Mouse (Mus musculus) lung, embryonic 16.5 days (tissue): ENCODE data around the gene Vps37c. TPM values are rescaled to one million over a fixed set of nuclear protein-coding genes. Genes with fewer than 3 reads are reported as not detected.

Experiments
- ATAC-seq: fragments of 200-750 bp; cut with Nextera tagmentation; 2 replicates; pipeline ENCODE4 v1.8.0; 2017; ENCODE audit warnings: low read depth, mild to moderate bottlenecking, moderate library complexity
- H3K27ac ChIP-seq: fragments of 300-500 bp; sonication (generic); 2 replicates; pipeline ENCODE4 v1.5.1; 2014; ENCODE audit warnings: mild to moderate bottlenecking, control low read depth, low read length
- H3K27me3 ChIP-seq: fragments of 300-500 bp; sonication (generic); 2 replicates; pipeline ENCODE4 v1.6.1; 2014; ENCODE audit warnings: low read depth, low read length, mixed read lengths; ENCODE audit not compliant: control insufficient read depth, insufficient read depth
- H3K36me3 ChIP-seq: fragments of 300-500 bp; sonication (generic); 2 replicates; pipeline ENCODE4 v1.6.1; 2014; ENCODE audit warnings: low read length; ENCODE audit not compliant: control insufficient read depth, insufficient read depth
- H3K4me1 ChIP-seq: fragments of 300-500 bp; sonication (generic); replicated peaks from 2 replicates; pipeline ENCODE4 v1.6.1; 2014; ENCODE audit warnings: low read length, mixed read lengths; ENCODE audit not compliant: control insufficient read depth, insufficient read depth
- H3K4me2 ChIP-seq: fragments of 300-500 bp; sonication (generic); 2 replicates; pipeline ENCODE4 v1.6.1; 2014; ENCODE audit warnings: low read depth, low read length, control low read depth
- H3K4me3 ChIP-seq: fragments of 300-500 bp; sonication (generic); 2 replicates; pipeline ENCODE4 v1.5.1; 2014; ENCODE audit warnings: mild to moderate bottlenecking, low read length, control low read depth
- H3K9ac ChIP-seq: fragments of 300-500 bp; sonication (generic); 2 replicates; pipeline ENCODE4 v1.6.1; 2014; ENCODE audit warnings: low read length, control low read depth
- H3K9me3 ChIP-seq: fragments of 300-500 bp; sonication (generic); 2 replicates; pipeline ENCODE4 v1.6.1; 2016; ENCODE audit warnings: low read length; ENCODE audit not compliant: control insufficient read depth
- WGBS: fragments of 180-500 bp; shearing (Covaris S2); extraction: QIAGEN DNeasy Blood & Tissue Kit; methylation state at CpG from one replicate; pipeline ENCODE4 v1.1.7; 2014; 5-methylcytosine and 5-hydroxymethylcytosine counted together
- polyA plus RNA-seq: library from polyadenylated mRNA; unstranded; fragments of >200 nt; fragmentation: Nextera tagmentation; extraction: Ambion mirVana; gene quantifications from 2 replicates; pipeline ENCODE4 v1.2.1, GENCODE M21; 2015

Vps37c gene
- polyA plus RNA-seq, 1 experiment from 2014 or later = 36.2 TPM

- 64% methylated on average over 6 of the region's 6 CpGs for WGBS
- no peak overlapping the region for H3K27ac ChIP-seq
- no peaks in the 10 kb centered on the region for H3K36me3 ChIP-seq
- no peaks in the 10 kb centered on the region for H3K9me3 ChIP-seq
- H3K4me2 ChIP-seq = no peak overlapping the region
- no peak for ATAC-seq
- H3K4me3 ChIP-seq = no peak overlapping the region
- H3K4me1 ChIP-seq = peaks cover 13% of the 10 kb centered on the region
- no peak overlapping the region for H3K9ac ChIP-seq
- H3K27me3 ChIP-seq = no peaks in the 10 kb centered on the region
These were observed 73.9 kb downstream of the Vps37c start for GRCm38 (mm10) chr19:10762468-10762867.

- Histone ChIP-seq H3K4me1 (peaks cover 9% of the 10 kb centered on the region), H3K9me3 (no peaks in the 10 kb centered on the region), H3K4me2 (no peak overlapping the region), H3K27ac (no peak overlapping the region), H3K4me3 (no peak overlapping the region), H3K9ac (no peak overlapping the region), H3K36me3 (no peaks in the 10 kb centered on the region), H3K27me3 (no peaks in the 10 kb centered on the region)
- ATAC-seq = no peak
- WGBS = 62% methylated on average over 21 of the region's 21 CpGs
These were observed 75.0 kb downstream of the Vps37c start for GRCm38 (mm10) chr19:10763381-10764031.

Other genes with a start within 250 kb of the Vps37c start
- gene Lrrc10b, start 231.3 kb upstream of the Vps37c start, polyA plus RNA-seq = 0.52 and 0.73 TPM in 2 replicates
- 2.1 and 3.7 TPM in 2 replicates for gene Ppp1r32, start 205.8 kb upstream of the Vps37c start, polyA plus RNA-seq
- gene Cpsf7, start 163.5 kb upstream of the Vps37c start, polyA plus RNA-seq = 41.7 and 47.6 TPM in 2 replicates
- 53.4 and 55.3 TPM in 2 replicates for gene Sdhaf2, start 162.6 kb upstream of the Vps37c start, polyA plus RNA-seq
- 39.8 and 41.6 TPM in 2 replicates for gene Tmem216, start 132.5 kb upstream of the Vps37c start, polyA plus RNA-seq
- gene Cyb561a3, start 111.6 kb upstream of the Vps37c start, polyA plus RNA-seq = 23.6 and 25.2 TPM in 2 replicates
- 46.5 and 47.1 TPM in 2 replicates for gene Tmem138, start 111.4 kb upstream of the Vps37c start, polyA plus RNA-seq
- gene Ddb1, start 83.4 kb upstream of the Vps37c start, polyA plus RNA-seq = 348 and 364 TPM in 2 replicates
- gene Tkfc, start 83.1 kb upstream of the Vps37c start, polyA plus RNA-seq = 16.7 and 16.9 TPM in 2 replicates
- gene Vwce, start 54.5 kb upstream of the Vps37c start, polyA plus RNA-seq = 0.82 and 0.88 TPM in 2 replicates
- gene Pga5, start 10.7 kb upstream of the Vps37c start, polyA plus RNA-seq = not detected in 2 replicates
- gene Cd5, start 50.3 kb downstream of the Vps37c start, polyA plus RNA-seq = 0.87 and 1.1 TPM in 2 replicates
- gene Cd6, start 141.3 kb downstream of the Vps37c start, polyA plus RNA-seq = 0.10 and 0.55 TPM in 2 replicates
- gene Slc15a3, start 151.0 kb downstream of the Vps37c start, polyA plus RNA-seq = 0.50 and 0.83 TPM in 2 replicates
- 66.5 and 71.7 TPM in 2 replicates for gene Tmem132a, start 181.2 kb downstream of the Vps37c start, polyA plus RNA-seq
- gene Tmem109, start 193.3 kb downstream of the Vps37c start, polyA plus RNA-seq = 145 and 147 TPM in 2 replicates
- 33.0 and 34.4 TPM in 2 replicates for gene Prpf19, start 206.5 kb downstream of the Vps37c start, polyA plus RNA-seq
- not detected in 2 replicates for gene Zp1, start 231.9 kb downstream of the Vps37c start, polyA plus RNA-seq
- 0.11 and 0.16 TPM in 2 replicates for gene Ptgdr2, start 248.4 kb downstream of the Vps37c start, polyA plus RNA-seq